Mouse (Mus musculus) adrenal gland (tissue): Measurements from ENCODE around the gene Olfr986.

Experiments
- intact Hi-C: fragments of 180-260 bp; cut with DNase I; formaldehyde crosslinking; loops from one replicate; pipeline ENCODE4 v1.15.1; 2025

Gene Olfr986

DNA sequence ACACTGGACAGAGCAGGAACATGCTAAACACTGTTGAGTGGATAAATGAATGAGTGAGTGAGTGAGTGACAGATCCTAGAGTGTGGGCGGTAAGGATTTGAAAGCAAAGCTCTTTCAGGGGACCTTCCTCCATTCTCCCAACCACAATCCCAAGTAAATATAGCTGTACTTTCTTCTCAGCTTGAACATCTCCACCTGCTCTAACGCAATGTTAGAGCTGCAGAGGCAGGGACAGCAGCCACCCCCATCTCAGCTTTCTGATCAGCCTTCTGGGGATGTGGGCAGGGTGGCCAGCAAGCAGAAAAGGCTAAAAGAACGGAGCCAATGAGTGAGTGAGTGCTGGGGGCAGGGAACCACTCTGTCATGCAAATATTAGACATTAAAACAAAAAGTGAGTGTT lies 50.3 kb downstream of the Olfr986 start:
- intact Hi-C loops = loop anchor here (5.0 kb wide), 1 partner anchor 41 kb away; no protein-coding TSS in a partner anchor

DNA sequence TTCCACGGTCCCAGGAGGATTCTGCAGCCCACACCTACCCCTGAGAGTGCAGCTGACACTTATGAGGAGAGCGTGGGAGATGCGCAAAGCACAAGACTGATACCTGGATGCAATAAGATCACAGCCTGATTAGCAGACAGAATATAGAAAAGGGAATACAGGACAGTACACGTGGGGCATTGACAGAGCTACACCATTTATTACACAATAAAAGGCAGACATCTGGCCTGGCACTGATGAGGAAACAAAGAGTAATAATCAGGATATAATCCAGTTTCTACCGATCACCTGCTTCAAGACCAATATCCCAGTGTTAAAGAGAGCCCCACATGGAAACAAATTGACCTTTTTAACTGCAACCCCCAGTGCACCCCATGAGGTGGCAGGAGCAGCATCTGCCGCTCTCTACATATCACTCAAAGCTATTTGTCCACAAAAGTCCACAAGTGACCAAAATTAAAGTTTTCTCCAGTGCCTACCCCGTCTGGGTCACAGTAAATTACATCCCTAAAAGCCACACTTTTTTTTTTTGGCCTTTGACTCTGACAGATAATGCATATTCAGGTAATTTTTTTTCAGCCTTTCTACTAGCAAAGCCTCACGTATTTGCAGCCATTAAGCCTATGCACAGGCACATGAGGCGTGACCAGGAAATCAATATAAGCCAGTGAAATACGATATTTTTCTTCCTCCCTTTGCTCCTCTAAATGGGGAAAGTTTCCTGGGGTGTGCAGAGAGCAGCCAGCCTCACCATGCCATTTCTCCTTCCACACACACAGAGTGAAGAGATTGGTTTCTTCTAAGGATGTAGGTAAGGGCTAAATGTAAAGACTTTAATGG lies 53.7 kb downstream of the Olfr986 start:
- intact Hi-C loops = loop anchor here (5.0 kb wide), 1 partner anchor 38 kb away; no protein-coding TSS in a partner anchor

DNA sequence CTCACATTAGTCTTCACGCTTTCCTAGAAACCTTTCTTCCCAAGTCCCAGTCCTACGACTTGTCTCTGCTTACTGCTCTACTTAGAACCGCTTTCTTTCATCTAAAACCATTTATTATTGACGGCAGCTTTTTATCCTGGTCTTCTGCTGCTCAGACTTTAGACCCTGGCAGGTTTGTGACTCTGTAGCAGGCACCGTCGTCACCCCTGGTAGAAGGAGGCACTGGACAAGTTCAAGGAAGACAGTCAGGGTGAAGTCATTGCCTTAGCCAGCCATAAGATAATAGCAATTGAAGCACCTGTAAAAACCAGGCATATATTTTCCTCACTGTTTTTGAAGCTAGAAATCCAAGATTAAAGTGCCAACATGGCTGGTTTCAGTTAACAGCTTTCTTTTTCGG lies 54.5 kb downstream of the Olfr986 start:
- intact Hi-C loops = no loop called here
